Mouse (Mus musculus) liver, embryonic 12.5 days (tissue): ENCODE data around the gene Tnni3k. TPM values are rescaled to one million over a fixed set of nuclear protein-coding genes. Genes with fewer than 3 reads are reported as not detected.

ENCODE experiments used
- ATAC-seq: fragments of 200-750 bp; cut with Nextera tagmentation; 2 replicates; pipeline ENCODE4 v1.8.0; 2017; ENCODE audit warnings: moderate number of reproducible peaks, mild to moderate bottlenecking, moderate library complexity
- H3K27ac ChIP-seq: fragments of 300-500 bp; sonication (generic); 2 replicates; pipeline ENCODE4 v1.5.1; 2016; ENCODE audit warnings: mild to moderate bottlenecking
- H3K27me3 ChIP-seq: fragments of 300-500 bp; sonication (generic); replicated peaks from 2 replicates; pipeline ENCODE4 v1.6.1; 2016; ENCODE audit warnings: mild to moderate bottlenecking, moderate library complexity
- H3K36me3 ChIP-seq: fragments of 300-500 bp; sonication (generic); 2 replicates; pipeline ENCODE4 v1.6.1; 2016; ENCODE audit warnings: mild to moderate bottlenecking, moderate library complexity
- H3K4me1 ChIP-seq: fragments of 300-500 bp; sonication (generic); 2 replicates; pipeline ENCODE4 v1.6.1; 2016
- H3K4me2 ChIP-seq: fragments of 300-500 bp; sonication (generic); 2 replicates; pipeline ENCODE4 v1.6.1; 2016; ENCODE audit warnings: mild to moderate bottlenecking, moderate library complexity
- H3K4me3 ChIP-seq: fragments of 300-500 bp; sonication (generic); 2 replicates; pipeline ENCODE4 v1.5.1; 2016; ENCODE audit warnings: mild to moderate bottlenecking, moderate library complexity
- H3K9ac ChIP-seq: fragments of 300-500 bp; sonication (generic); 2 replicates; pipeline ENCODE4 v1.6.1; 2016; ENCODE audit warnings: mild to moderate bottlenecking, moderate library complexity
- H3K9me3 ChIP-seq: fragments of 300-500 bp; sonication (generic); replicated peaks from 2 replicates; pipeline ENCODE4 v1.6.1; 2016; ENCODE audit warnings: mild to moderate bottlenecking, moderate library complexity
- WGBS: fragments of 180-500 bp; shearing (Covaris S2); methylation state at CpG from one replicate; pipeline ENCODE4 v1.1.7; 2016; ENCODE audit not compliant: insufficient replicate concordance; 5-methylcytosine and 5-hydroxymethylcytosine counted together
- polyA plus RNA-seq: library from polyadenylated mRNA; unstranded; fragments of >200 nt; fragmentation: Nextera tagmentation; extraction: Ambion mirVana; gene quantifications from 2 replicates; pipeline ENCODE4 v1.2.1, GENCODE M21; 2016

Tnni3k gene
- polyA plus RNA-seq, 1 experiment from 2014 or later = not detected

DNA sequence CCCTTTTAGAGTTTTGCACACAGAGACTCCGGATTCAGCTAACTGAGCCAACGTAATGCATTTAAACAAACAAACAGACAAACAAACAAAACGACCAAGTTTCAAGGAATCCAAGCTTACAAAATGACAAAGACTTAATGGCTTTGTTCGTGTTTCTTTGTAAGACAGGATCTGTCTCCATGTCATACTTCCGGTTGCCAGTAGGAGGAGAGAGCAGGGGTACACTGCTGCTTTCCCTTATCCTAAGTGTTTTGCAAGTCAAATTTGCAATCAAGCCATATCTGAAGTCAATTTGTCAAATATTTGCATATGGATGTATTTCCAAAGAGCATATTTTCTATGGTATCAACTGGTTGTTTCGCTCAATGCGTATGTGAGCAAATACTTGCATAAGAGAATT, 20.9 kb downstream of the Tnni3k start:
- Histone ChIP-seq H3K27ac (no peak overlapping the region), H3K4me2 (no peak overlapping the region), H3K4me3 (no peak overlapping the region), H3K4me1 (no peaks in the 10 kb centered on the region), H3K9me3 (no peaks in the 10 kb centered on the region), H3K36me3 (no peaks in the 10 kb centered on the region), H3K9ac (no peak overlapping the region), H3K27me3 (no peaks in the 10 kb centered on the region)
- 62% methylated on average over 7 of the region's 7 CpGs for WGBS
- no peak for ATAC-seq

DNA sequence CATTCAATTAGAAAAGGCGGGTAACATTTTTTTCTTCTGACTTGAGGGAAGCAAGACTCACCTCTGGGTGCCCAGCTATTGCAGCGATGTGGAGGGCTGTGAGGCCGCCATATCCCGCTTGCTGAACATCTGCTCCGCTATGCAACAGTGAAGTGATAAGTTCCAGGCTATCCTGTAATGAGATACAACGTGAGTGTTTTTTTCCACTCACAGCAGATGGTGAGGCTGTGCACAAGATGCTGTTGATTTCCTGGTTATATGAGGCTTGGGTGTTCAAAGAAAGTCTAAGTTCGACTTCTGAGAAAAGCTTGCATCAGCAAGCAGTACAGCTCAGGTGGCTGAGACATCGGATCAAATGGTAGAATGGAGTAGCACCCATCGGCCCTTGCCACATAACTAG, 25.0 kb downstream of the Tnni3k start:
- Histone ChIP-seq H3K9me3 (no peaks in the 10 kb centered on the region), H3K9ac (no peak overlapping the region), H3K27me3 (no peaks in the 10 kb centered on the region), H3K4me2 (no peak overlapping the region), H3K4me1 (no peaks in the 10 kb centered on the region), H3K36me3 (no peaks in the 10 kb centered on the region), H3K27ac (no peak overlapping the region), H3K4me3 (no peak overlapping the region)
- no peak for ATAC-seq
- WGBS = 77% methylated on average over 9 of the region's 9 CpGs

DNA sequence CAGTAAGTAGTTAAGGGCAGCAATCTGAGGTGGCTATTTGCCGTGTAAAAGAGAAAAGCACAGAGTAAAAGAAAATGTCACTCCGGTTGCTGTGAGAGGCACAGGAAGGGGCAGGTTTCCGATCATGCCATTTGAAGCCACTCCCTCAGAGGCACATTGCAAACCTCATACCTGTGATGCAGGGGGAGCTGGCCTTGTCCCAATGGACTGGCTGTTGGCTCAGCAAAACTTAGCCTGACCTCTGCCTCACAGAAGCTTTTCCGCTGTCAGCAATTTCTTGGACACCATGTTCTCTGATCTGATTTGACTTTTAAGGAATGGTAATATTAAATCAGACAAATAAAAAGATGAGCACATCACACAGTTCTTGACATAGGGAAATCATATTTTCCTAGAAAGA, 52.4 kb downstream of the Tnni3k start:
- Histone ChIP-seq H3K27ac (no peak overlapping the region), H3K4me1 (no peaks in the 10 kb centered on the region), H3K4me2 (no peak overlapping the region), H3K4me3 (no peak overlapping the region), H3K9ac (no peak overlapping the region), H3K9me3 (no peaks in the 10 kb centered on the region), H3K27me3 (no peaks in the 10 kb centered on the region), H3K36me3 (no peaks in the 10 kb centered on the region)
- 69% methylated on average over 4 of the region's 4 CpGs for WGBS
- no peak for ATAC-seq

DNA sequence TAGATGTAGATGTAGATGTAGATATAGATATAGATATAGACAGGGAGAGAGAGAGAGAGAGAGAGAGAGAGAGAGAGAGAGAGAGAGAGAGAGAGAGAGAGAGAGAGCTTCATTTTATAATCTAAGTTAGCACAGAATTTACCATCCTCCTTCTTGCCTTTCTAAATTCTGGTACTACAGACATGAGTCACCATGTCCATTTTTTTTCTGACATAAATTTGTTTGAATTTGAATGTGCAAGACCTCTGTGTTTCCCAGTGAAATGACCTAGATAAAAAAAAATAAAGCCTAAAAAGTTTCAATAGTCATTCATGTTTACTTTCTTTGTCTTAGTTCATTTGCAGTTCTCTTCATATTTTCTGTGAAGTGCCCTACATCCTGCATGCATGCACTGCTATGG, 54.2 kb downstream of the Tnni3k start:
- Histone ChIP-seq H3K36me3 (no peaks in the 10 kb centered on the region), H3K9ac (no peak overlapping the region), H3K9me3 (no peaks in the 10 kb centered on the region), H3K27ac (no peak overlapping the region), H3K4me2 (no peak overlapping the region), H3K4me1 (no peaks in the 10 kb centered on the region), H3K4me3 (no peak overlapping the region), H3K27me3 (no peaks in the 10 kb centered on the region)
- no peak for ATAC-seq

DNA sequence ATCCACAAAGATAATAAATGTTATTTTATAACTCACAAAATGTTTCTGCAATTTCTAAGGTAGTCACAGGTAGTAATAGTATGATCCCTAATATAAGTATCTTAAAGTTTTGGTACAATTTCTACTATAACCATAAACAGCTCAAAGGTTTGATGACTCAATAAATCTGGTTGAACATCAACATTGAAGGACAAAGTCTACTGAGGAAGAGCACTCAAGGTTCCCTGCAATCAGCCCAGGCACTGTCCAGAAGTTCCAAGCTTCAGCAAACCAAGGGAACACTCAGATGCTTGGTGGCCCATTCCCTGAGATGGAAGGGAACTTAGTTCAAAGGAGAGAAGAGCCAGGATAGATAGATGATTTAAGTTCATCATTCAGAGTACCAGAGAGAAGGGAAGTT, 62.5 kb downstream of the Tnni3k start:
- ATAC-seq = no peak
- no peaks in the 10 kb centered on the region for H3K9me3 ChIP-seq
- no peak overlapping the region for H3K4me3 ChIP-seq

DNA sequence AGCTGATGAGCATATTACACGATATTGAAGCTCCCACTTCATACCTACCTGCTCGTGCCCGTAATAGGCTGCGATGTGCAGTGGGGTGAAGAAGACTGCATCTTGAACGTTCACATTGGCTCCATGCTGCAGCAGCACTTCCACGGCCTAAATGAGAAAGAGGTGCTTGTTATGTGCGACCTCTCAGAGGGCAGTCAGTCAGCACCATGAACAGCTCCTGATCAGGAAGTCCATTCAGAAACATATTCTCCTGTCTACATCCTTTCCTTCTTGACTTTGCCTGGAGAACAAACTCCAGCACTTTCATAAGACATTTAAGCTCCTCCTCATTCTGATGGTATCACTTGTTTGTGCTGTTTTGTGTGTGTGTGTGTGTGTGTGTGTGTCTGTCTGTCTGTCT, 76.1 kb downstream of the Tnni3k start:
- no peak overlapping the region for H3K9ac ChIP-seq
- H3K27me3 ChIP-seq = no peaks in the 10 kb centered on the region
- no peak overlapping the region for H3K4me2 ChIP-seq
- H3K4me3 ChIP-seq = no peak overlapping the region
- ATAC-seq = no peak
- no peaks in the 10 kb centered on the region for H3K36me3 ChIP-seq
- 0 out of 2 replicates have a peak, but pooled peaks cover 3% of the 10 kb centered on the region for H3K9me3 ChIP-seq
- no peak overlapping the region for H3K27ac ChIP-seq
- 67% methylated on average over 7 of the region's 7 CpGs for WGBS
- no peaks in the 10 kb centered on the region for H3K4me1 ChIP-seq

More for the DNA sequence above, 62.5 kb downstream of the Tnni3k start:
- no peak overlapping the region for H3K9ac ChIP-seq
- H3K4me1 ChIP-seq = no peaks in the 10 kb centered on the region
- H3K36me3 ChIP-seq = no peaks in the 10 kb centered on the region
- H3K4me2 ChIP-seq = no peak overlapping the region
- H3K27me3 ChIP-seq = no peaks in the 10 kb centered on the region
- no peak overlapping the region for H3K27ac ChIP-seq

DNA sequence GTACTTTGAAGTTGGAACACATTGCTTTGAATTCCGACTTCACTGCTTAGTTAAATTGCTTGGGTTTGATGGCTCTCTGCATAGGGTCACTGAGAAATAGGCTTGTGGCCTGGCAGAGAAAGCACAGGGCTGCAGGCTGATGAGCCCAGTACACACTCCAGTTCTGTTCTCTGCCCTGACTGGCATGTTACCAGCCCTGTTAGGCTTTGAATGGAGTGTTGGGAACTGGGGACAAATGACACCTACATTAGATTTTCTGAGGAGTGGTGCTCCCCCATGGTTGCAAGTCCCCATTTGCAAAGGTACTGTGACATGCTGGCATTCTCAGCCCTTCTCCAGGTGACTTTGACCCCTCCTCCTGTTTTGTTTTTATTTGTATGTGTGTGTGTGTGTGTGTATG, 83.6 kb downstream of the Tnni3k start:
- WGBS = 54% methylated on average over 1 of the region's 1 CpGs
- no peak overlapping the region for H3K9ac ChIP-seq
- H3K36me3 ChIP-seq = no peaks in the 10 kb centered on the region
- no peak for ATAC-seq
- H3K4me2 ChIP-seq = no peak overlapping the region
- no peaks in the 10 kb centered on the region for H3K9me3 ChIP-seq
- no peak overlapping the region for H3K27ac ChIP-seq
- H3K27me3 ChIP-seq = no peaks in the 10 kb centered on the region
- no peaks in the 10 kb centered on the region for H3K4me1 ChIP-seq
- H3K4me3 ChIP-seq = no peak overlapping the region

DNA sequence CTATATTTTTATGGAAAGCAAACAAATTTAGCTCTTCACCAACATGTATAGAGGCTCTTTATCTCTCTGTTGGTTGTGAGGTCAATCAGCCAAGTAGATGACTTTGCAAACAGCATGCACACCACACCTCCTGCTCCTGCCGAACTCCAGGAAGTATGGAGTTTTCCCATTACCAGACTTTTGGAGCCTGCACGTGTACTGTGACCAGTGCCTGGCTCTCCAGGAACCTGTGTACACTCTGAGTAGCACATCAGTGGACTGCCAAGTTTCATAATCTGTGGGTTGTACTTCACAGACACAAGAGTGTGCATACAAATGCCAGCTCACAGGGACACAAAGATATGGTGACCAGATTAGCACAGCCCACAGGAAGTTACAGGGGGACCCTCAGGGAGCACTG, 84.2 kb downstream of the Tnni3k start:
- Histone ChIP-seq H3K27me3 (no peaks in the 10 kb centered on the region), H3K36me3 (no peaks in the 10 kb centered on the region), H3K4me2 (no peak overlapping the region), H3K4me3 (no peak overlapping the region), H3K9ac (no peak overlapping the region), H3K4me1 (no peaks in the 10 kb centered on the region), H3K27ac (no peak overlapping the region), H3K9me3 (no peaks in the 10 kb centered on the region)
- WGBS = 44% methylated on average over 2 of the region's 2 CpGs
- ATAC-seq = no peak

DNA sequence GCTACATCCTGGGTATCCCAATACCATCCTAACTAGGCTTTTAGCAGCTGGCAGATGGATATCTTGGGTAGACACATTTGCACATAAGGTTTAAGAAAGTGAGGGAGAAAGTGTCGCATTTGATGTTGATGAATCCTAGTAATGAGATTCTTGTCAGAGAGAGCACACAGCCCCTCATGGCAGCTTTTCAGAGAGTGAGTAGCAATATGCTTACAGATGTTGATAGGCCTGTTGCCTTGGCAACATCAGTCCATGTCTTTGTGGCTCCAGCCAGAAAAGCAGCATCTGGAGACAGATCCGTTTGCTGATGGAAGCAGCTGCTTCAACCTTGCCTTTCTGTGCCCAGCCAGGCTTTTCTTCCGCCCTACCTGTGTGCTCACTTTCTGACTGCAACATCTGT, 93.9 kb downstream of the Tnni3k start:
- ATAC-seq = no peak
- H3K4me1 ChIP-seq = no peaks in the 10 kb centered on the region
- H3K9me3 ChIP-seq = no peaks in the 10 kb centered on the region
- H3K36me3 ChIP-seq = no peaks in the 10 kb centered on the region
- 65% methylated on average over 3 of the region's 3 CpGs for WGBS
- H3K27me3 ChIP-seq = no peaks in the 10 kb centered on the region
- no peak overlapping the region for H3K4me3 ChIP-seq
- H3K27ac ChIP-seq = no peak overlapping the region
- no peak overlapping the region for H3K4me2 ChIP-seq
- no peak overlapping the region for H3K9ac ChIP-seq

DNA sequence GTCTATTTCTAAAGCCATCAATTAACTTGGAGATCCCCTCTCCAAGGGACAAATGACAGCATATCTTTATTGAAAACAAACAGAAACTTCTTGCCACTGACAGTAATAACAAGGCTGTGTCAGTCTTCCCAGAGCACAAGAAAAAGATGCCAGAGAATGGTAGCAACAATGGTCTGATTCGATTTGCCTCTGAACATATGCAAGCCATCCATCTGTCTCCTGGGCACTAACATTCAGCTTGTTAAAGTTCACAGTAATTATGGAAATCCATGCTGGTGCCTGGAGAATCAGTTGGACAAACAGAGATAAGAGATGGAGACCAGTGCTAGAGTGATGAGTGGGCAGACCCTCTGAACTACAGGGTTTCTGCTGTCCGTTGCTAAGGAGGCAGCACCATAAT, 102.1 kb downstream of the Tnni3k start:
- H3K4me2 ChIP-seq = no peak overlapping the region

DNA sequence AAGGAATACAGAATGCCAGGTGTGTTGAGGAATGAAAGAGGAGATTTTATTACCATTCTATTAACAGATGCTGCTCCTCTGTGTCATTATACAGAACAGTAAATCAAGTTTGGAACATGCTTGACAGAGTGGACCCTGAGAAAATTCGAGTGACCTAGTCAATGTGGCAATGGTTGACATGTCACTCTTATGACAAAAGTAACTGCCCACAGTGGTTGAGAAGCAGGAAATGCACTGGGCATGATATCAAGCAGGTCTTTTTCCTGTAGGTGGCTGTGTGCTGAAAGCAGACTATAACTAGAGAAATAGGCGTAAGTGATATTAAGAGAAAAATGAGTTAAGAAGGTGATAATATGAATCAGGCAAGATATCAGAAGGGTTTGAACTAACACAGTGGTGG, 105.7 kb downstream of the Tnni3k start:
- Histone ChIP-seq H3K27me3 (no peaks in the 10 kb centered on the region), H3K4me2 (no peak overlapping the region), H3K4me3 (no peak overlapping the region), H3K9ac (no peak overlapping the region), H3K4me1 (no peaks in the 10 kb centered on the region), H3K9me3 (no peaks in the 10 kb centered on the region), H3K27ac (no peak overlapping the region), H3K36me3 (no peaks in the 10 kb centered on the region)
- no peak for ATAC-seq
- 46% methylated on average over 2 of the region's 2 CpGs for WGBS

More for the DNA sequence above, 102.1 kb downstream of the Tnni3k start:
- 47% methylated on average over 2 of the region's 2 CpGs for WGBS
- no peaks in the 10 kb centered on the region for H3K27me3 ChIP-seq
- H3K9me3 ChIP-seq = no peaks in the 10 kb centered on the region
- H3K36me3 ChIP-seq = no peaks in the 10 kb centered on the region
- no peaks in the 10 kb centered on the region for H3K4me1 ChIP-seq
- H3K27ac ChIP-seq = no peak overlapping the region
- H3K4me3 ChIP-seq = no peak overlapping the region
- H3K9ac ChIP-seq = no peak overlapping the region
- ATAC-seq = no peak

DNA sequence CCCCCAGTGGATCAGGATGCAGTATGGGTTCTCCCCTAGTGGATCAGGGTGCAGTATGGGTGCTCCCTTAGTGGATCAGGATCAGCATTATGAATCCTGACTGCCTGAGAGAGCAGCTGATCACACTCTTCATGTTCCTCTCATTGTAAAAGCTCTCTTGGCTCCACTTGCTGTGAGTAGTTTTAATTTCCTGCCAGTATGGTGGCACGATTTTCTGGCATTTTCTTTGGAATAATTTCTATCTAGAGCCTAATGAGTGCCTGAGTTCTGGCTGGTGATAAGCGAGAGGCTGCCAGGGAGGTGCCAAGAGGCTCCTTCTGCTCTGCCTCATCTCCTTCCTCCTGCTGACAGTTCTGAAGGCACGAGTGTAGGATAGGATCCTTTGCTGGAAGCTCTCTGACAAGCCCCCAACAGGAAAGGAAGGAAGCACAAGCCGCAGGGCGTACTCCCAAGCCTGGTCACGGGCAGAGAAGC, 109.5 kb downstream of the Tnni3k start:
- Histone ChIP-seq H3K4me2 (no peak overlapping the region), H3K4me3 (no peak overlapping the region), H3K27ac (no peak overlapping the region), H3K9me3 (no peaks in the 10 kb centered on the region), H3K9ac (no peak overlapping the region), H3K36me3 (no peaks in the 10 kb centered on the region), H3K4me1 (no peaks in the 10 kb centered on the region), H3K27me3 (no peaks in the 10 kb centered on the region)
- WGBS = 29% methylated on average over 6 of the region's 6 CpGs
- ATAC-seq = no peak

DNA sequence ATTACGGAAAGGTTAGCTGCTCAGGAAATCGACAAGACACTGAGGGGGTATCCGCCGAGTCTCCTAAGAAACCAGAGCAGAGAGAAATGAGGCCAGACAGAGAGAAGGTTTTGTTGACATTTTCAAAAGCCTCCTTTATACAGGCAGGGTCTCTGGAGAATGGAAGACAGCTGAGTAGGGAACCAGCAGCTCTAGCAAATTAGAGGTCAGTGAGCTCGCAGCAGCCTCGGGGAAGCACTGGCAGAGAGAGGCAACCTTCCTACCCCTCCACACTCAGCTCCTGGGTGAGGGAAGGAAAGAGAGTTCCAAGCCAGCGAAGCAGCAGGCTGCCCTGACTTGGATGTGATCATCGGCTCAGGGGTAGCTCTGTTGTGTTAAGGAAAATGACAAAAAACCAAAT, 127.5 kb downstream of the Tnni3k start:
- WGBS = 70% methylated on average over 8 of the region's 8 CpGs
- no peak for ATAC-seq
- no peaks in the 10 kb centered on the region for H3K9me3 ChIP-seq
- H3K4me2 ChIP-seq = no peak overlapping the region
- H3K27me3 ChIP-seq = no peaks in the 10 kb centered on the region
- H3K4me3 ChIP-seq = no peak overlapping the region
- no peaks in the 10 kb centered on the region for H3K4me1 ChIP-seq
- H3K9ac ChIP-seq = no peak overlapping the region
- no peak overlapping the region for H3K27ac ChIP-seq
- no peaks in the 10 kb centered on the region for H3K36me3 ChIP-seq
